Mouse (Mus musculus): ENCODE measurements around the gene Pde4c. TPM values are rescaled to one million over a fixed set of nuclear protein-coding genes. Genes with fewer than 3 reads are reported as not detected.

Gene Pde4c
- polyA plus RNA-seq, 1 experiment from 2014 or later = 9.4 TPM

DNA sequence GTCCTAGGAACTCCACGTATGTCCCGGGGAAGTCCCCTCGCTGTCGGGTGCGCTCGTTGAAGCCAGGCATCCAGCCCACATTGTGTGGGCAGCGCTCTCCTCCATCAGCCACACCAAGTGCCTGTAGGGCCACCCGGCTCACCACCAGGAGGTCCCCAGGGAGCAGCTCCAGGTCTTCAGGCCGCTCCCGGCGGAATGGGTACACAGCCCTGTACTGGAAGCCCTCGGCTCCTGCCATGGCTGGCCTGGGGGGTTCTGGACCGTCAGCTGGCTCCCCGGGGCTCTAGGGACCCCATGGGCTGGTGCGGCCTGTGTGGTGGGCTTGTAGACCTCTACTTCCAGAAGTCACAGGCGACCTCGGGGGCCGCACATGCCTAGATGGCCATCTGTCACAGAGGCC lies 51.2 kb downstream of the Pde4c start:
- Histone ChIP-seq H3K4me3 (replicated peaks) (0 out of 2 replicates have a peak overlapping the region, but pooled peaks have one; percentile 77), H3K4me1 (peaks cover 54% of the 10 kb centered on the region), H3K9me3 (replicated peaks) (no peaks in the 10 kb centered on the region), H3K27ac (no peak overlapping the region), H3K36me3 (peaks cover 70% of the 10 kb centered on the region), H3K9ac (peak overlapping the region; percentile 88; the same call in 1 of the 2 replicates), H3K27me3 (no peaks in the 10 kb centered on the region), H3K4me2 (no peak overlapping the region)
- ATAC-seq (replicated peaks; ENCODE audit: low FRiP score) = no peak
- 93% methylated on average over 18 of the region's 18 CpGs for WGBS

DNA sequence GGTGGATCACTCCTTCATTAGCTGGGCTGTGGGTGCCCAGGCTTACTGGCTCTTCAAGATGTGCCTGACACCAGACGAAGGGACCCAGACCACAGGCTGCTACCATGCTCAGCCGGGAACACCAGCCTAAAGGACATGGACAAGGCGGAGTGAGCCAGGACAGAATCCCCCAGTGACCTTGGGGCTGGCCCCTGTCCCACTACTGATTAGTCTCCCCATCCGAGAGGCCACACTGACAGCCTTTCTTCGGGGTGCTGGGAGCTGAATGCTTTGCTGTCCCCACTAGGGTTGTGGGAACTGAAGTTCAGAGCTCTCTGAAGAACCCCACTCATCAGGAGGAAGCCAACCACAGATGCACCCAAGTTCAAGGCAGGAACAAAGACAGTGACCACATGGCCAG lies 51.7 kb downstream of the Pde4c start:
- WGBS = 89% methylated on average over 5 of the region's 5 CpGs
- Histone ChIP-seq H3K9ac (peak overlapping the region; percentile 88), H3K27me3 (no peaks in the 10 kb centered on the region), H3K36me3 (peaks cover 70% of the 10 kb centered on the region), H3K4me3 (replicated peaks) (peak overlapping the region; percentile 77), H3K9me3 (replicated peaks) (no peaks in the 10 kb centered on the region), H3K4me2 (peak overlapping the region; percentile 76), H3K27ac (no peak overlapping the region; the same call in 1 of the 2 replicates), H3K4me1 (peaks cover 57% of the 10 kb centered on the region)
- ATAC-seq (replicated peaks; ENCODE audit: low FRiP score) = no peak

DNA sequence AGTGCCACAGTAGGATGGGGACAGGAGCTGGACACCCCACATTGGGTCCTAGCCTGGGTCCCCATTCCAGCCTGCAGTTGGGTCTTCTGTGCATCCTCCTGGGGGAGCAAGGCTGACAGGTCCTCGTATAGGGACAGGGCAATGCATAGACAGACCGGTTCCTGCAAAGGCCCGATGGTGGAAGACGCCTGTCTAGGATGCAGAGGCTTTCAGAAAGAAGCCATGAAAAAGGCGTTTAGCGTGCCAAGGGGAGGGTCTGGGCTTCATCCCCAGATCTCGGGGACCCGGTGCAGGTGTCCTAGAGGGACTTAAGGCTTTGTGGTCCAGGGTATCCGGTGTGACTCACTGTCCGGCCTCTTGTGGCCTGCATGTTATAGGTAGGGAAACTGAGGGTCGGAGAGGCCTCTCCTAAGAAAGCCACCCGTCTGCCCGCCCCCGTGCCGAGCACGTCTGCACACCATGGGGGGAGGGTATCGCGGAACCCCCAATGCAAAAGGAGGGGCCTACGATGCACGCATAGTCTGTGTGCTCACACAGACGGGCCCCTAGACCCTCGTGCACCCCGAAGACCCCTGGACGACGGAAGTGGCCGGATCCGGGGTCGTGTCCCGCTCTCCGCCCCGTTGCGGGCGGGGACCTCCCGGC lies 52.5 kb downstream of the Pde4c start:
- WGBS = 3% methylated on average over 34 of the region's 34 CpGs
- Histone ChIP-seq H3K27me3 (no peaks in the 10 kb centered on the region), H3K4me3 (replicated peaks) (peak overlapping the region; percentile 77), H3K9me3 (replicated peaks) (no peaks in the 10 kb centered on the region), H3K9ac (peak overlapping the region; percentile 88), H3K36me3 (peaks cover 70% of the 10 kb centered on the region), H3K4me2 (peak overlapping the region; percentile 76), H3K4me1 (peaks cover 59% of the 10 kb centered on the region), H3K27ac (peak overlapping the region; percentile 99)
- ATAC-seq (replicated peaks; ENCODE audit: low FRiP score) = no peak; the same call in 1 of the 2 replicates

DNA sequence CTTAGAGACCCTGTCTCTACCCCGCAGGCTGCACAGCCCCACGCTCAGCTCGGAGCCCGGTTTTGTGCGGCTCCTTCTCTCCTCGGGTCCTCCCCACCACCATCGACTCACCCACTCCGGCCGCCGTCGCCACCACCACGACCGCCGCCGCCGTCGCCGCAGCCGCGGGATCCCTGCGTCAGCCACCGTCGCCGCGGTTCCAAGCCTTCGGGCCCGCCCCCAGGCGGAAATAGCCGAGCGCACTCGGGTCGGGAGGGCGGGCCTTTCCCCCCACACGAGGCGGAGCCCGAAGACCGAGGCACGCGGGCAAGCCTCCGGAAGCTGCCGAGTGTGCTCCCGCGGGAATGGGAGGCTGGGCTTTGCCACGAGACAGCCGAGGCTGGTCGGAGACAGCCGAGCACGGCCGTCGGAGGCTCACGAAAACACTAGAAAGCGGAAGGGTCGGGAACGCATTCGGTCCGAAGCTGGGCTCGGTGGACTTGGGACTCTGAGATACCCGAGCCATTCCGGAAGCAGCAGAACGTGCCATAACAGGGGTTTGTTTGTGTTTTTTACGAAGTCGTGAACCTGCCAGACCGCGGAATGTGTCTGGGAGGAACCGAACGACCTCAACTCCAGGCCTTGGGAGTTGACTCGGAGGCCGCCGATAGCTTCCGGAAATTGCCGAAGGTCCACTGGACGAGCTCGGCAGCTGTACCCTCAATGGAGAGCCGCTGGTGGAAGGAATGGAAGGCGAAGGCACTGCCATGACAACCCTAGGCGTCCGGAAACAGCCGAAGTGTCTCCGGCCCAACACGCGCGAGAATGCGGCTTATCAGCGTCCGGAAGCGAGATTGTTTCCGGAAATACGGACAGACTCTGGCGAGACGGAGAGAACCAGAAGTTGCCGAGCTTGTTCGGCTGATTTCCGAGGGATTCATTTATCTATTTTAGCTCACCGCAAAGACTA lies 53.2 kb downstream of the Pde4c start, which contains the start of gene Pik3r2:
TSS of gene Pik3r2 (minus strand) at position 218 of the 949 bp plus-strand sequence.
- Histone ChIP-seq H3K27ac (peak within 1 kb of the TSS; percentile 99), H3K9ac (peak within 1 kb of the TSS; percentile 88), H3K4me1 (peaks cover 59% of the 10 kb centered on the region), H3K4me2 (peak within 1 kb of the TSS; percentile 76), H3K4me3 (replicated peaks) (peak within 1 kb of the TSS; percentile 77), H3K36me3 (peaks cover 70% of the 10 kb centered on the region), H3K27me3 (no peaks in the 10 kb centered on the region), H3K9me3 (replicated peaks) (no peaks in the 10 kb centered on the region)
- under 1% methylated on average over 94 of the region's 94 CpGs for WGBS
- ATAC-seq (replicated peaks; ENCODE audit: low FRiP score) = peak; percentile 93

DNA sequence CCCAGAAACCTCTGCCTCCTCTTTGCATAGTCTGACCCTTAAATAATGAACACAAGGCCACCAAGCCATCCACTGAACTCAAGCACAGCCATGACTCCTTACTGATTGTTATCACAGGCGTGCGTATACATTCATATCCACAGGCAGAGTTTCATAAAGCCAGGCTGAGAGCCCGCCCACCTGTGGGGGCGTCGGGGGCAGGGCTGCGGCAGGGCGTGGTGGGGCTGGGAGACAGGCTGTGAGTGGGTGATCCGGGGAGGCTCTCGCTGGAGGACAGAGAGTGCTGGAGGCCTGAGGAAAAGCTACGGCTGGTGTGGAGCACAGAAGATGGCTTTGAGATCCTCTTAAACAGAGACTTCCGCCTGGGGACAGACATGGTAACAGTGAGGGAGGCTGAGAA lies 56.6 kb downstream of the Pde4c start:
- Histone ChIP-seq H3K4me2 (no peak overlapping the region), H3K9me3 (replicated peaks) (no peaks in the 10 kb centered on the region), H3K36me3 (peaks cover 70% of the 10 kb centered on the region), H3K9ac (no peak overlapping the region), H3K27ac (no peak overlapping the region), H3K4me1 (peaks cover 31% of the 10 kb centered on the region), H3K4me3 (replicated peaks) (no peak overlapping the region), H3K27me3 (no peaks in the 10 kb centered on the region)
- no peak for ATAC-seq (replicated peaks; ENCODE audit: low FRiP score)
- 74% methylated on average over 11 of the region's 11 CpGs for WGBS

DNA sequence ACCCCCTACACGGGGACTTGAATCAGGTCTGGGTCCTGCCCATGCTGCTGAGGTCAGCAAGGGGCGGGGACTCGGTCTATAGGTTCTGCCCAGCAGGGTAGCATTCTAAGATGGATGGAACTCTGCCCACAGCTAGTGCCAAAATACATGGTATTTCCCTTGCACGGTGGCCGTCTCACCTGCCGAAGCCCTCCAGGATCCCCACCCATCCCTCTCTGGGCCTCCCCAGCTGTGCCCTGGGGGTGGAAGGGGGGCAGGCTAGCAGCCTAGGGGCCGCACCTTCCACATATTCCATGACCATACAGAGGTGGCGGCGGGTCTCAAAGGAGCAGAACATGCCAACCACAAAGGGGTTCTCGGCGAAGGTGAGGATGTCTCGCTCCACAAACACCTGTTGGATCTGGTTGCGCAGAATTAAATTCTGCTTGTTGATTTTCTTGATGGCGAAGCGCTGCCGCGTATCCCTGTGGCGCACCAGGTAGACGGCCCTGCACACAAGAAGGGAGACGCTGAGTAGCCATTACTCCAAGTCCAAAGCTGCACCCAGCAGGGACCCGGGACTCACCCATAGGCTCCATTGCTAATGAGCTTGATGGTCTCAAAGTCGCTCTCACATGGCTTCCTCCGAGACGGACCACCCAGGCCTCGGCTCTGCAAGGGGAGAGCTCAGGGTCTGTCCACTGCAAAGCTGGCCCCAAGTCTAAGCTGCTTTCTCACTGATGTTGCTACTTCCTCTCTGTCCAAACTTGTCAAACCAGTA lies 63.0 kb downstream of the Pde4c start:
- 86% methylated on average over 25 of the region's 25 CpGs for WGBS
- H3K36me3 ChIP-seq = peaks cover 78% of the 10 kb centered on the region
- no peaks in the 10 kb centered on the region for H3K27me3 ChIP-seq
- H3K9me3 ChIP-seq (replicated peaks) = no peaks in the 10 kb centered on the region
- ATAC-seq (replicated peaks; ENCODE audit: low FRiP score) = no peak
- H3K4me1 ChIP-seq = peaks cover 38% of the 10 kb centered on the region
- no peak overlapping the region for H3K4me3 ChIP-seq (replicated peaks)
- no peak overlapping the region for H3K27ac ChIP-seq
- H3K9ac ChIP-seq = no peak overlapping the region
- no peak overlapping the region for H3K4me2 ChIP-seq

DNA sequence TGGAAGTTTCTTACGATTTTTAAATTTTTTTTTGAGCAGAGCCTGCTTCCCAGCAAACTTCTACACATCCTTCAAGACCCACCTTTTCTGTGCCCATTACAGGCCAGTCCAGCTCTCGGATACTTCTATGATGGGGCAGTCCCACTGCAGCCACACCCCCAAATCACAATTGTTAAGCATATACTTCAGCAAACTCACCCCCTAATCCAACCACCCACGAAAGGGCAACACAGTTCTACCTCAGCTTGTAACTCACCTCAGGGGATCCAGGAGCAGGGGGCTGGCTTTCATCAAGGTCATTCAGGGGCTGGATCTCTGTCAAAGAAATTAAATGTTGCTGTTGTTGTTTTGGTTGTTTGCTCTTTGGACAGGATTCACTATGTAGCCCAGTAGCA lies 63.5 kb downstream of the Pde4c start:
- no peak overlapping the region for H3K27ac ChIP-seq
- no peak for ATAC-seq (replicated peaks; ENCODE audit: low FRiP score)
- no peak overlapping the region for H3K4me3 ChIP-seq (replicated peaks)
- peaks cover 44% of the 10 kb centered on the region for H3K4me1 ChIP-seq
- H3K27me3 ChIP-seq = no peaks in the 10 kb centered on the region
- 86% methylated on average over 3 of the region's 3 CpGs for WGBS
- peak overlapping the region; percentile 41 for H3K4me2 ChIP-seq
- H3K9me3 ChIP-seq (replicated peaks) = no peaks in the 10 kb centered on the region
- H3K9ac ChIP-seq = no peak overlapping the region
- H3K36me3 ChIP-seq = peaks cover 72% of the 10 kb centered on the region

DNA sequence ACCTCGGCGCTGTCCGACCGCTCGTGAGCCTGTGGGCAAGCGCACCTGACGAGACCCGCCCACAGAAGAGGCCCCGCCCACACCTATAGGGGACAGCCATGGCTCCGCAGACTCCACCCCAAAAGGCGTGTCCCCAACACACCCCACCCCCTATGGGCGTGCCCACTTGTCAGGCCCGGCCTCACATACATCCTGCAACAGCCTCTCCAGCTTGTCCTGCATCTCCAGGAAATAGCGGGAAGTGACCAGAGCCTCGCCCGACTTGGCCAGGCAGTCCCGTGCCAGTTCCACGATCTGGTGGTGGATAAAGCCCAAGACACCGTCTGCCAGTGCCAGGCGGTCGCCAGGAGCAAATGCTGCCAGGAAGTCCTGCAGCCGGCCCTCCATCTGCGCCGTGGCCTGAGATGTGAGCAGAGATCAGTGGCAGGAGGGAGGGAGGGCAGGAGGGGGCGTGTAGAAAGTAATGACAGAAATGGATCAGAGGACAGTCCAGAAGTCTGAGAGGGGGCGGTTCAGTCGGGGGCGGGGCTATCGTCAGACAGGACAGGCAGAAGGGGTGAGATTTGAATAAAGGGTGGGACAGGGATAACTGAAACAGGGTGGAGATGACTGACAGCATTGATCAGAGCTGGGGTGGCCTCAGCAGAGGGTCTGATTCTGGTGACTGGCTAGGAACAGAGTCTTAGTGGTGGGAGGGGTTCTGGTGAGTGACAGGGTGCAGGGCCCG lies 64.6 kb downstream of the Pde4c start:
- H3K4me3 ChIP-seq (replicated peaks) = peak overlapping the region; percentile 30
- H3K27me3 ChIP-seq = no peaks in the 10 kb centered on the region
- peak overlapping the region; percentile 12; the same call in 1 of the 2 replicates for H3K9ac ChIP-seq
- H3K36me3 ChIP-seq = peaks cover 63% of the 10 kb centered on the region
- no peaks in the 10 kb centered on the region for H3K9me3 ChIP-seq (replicated peaks)
- 30% methylated on average over 30 of the region's 30 CpGs for WGBS
- 0 out of 2 replicates have a peak, but pooled peaks have one; percentile 7 for ATAC-seq (replicated peaks; ENCODE audit: low FRiP score)
- H3K27ac ChIP-seq = no peak overlapping the region
- H3K4me2 ChIP-seq = peak overlapping the region; percentile 41
- peaks cover 52% of the 10 kb centered on the region for H3K4me1 ChIP-seq

DNA sequence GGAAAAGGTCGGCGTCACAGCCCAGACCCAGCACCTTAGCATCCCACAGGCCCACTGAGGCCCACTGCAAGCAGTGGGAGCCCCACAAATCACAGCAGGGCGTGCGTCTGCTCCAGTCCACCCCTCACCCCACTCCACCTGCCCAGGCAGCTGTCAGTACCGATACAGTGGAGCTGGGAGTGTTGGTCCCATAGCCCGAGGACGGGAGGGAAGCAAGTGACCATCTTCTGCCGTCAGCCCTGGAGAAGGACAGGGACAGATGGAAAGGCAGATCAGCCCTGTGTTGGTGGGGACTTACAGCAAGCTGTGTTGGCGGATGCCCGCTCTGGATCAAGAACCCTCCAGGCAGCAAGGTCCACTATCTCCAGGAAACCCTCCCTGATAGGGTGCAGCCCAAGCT lies 65.5 kb downstream of the Pde4c start:
- Histone ChIP-seq H3K27me3 (no peaks in the 10 kb centered on the region), H3K4me2 (no peak overlapping the region), H3K36me3 (peaks cover 54% of the 10 kb centered on the region), H3K4me3 (replicated peaks) (no peak overlapping the region), H3K9me3 (replicated peaks) (no peaks in the 10 kb centered on the region), H3K4me1 (peaks cover 57% of the 10 kb centered on the region), H3K9ac (no peak overlapping the region), H3K27ac (no peak overlapping the region)
- no peak for ATAC-seq (replicated peaks; ENCODE audit: low FRiP score)
- 72% methylated on average over 10 of the region's 10 CpGs for WGBS

DNA sequence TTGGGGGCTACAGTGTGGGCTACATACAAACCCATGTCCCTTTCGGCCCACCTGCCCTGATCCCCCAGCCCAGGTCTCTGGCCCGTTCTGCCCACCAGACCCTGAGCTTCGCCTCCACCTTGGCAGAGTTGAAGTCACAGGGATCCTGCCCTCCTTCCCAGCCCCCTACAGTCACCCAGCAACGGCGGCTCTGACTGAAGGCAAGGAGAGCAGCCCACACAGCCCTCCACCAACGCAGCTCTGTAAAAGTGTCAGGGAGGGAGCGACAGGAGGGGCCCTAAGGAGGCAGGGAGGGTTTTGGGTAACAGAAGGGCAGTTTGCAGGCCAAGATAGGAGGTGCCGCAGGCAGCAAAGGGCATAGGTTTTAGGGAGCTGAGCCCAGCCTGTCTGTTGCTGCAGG lies 67.3 kb downstream of the Pde4c start:
- H3K27me3 ChIP-seq = 0 out of 2 replicates have a peak, but pooled peaks cover 5% of the 10 kb centered on the region
- peaks cover 57% of the 10 kb centered on the region for H3K4me1 ChIP-seq
- H3K27ac ChIP-seq = peak overlapping the region; percentile 92
- WGBS = 28% methylated on average over 8 of the region's 8 CpGs
- H3K9me3 ChIP-seq (replicated peaks) = no peaks in the 10 kb centered on the region
- H3K4me3 ChIP-seq (replicated peaks) = peak overlapping the region; percentile 73
- peaks cover 36% of the 10 kb centered on the region for H3K36me3 ChIP-seq
- H3K4me2 ChIP-seq = peak overlapping the region; percentile 88
- H3K9ac ChIP-seq = peak overlapping the region; percentile 87
- ATAC-seq (replicated peaks; ENCODE audit: low FRiP score) = no peak

DNA sequence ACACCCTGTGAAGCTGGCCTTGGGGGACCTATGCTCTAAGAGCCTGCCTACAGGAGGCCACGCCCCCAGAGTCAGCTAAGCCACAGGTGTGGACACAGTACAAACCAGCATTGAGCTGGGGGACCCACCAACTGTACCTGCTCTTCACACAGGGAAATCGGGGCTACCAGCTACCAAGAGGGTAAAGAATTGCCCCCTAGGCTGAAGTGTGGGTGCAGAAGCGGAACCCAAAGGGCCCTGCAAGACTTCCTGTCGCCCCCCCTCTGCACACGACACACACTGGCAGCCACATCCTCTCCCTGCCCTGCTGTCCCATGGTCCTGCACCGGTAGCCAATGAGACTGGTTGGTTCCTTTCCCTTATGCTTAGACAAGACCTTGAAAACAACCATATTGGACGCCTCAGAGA lies 67.8 kb downstream of the Pde4c start:
- Histone ChIP-seq H3K4me3 (replicated peaks) (peak overlapping the region; percentile 73), H3K27me3 (0 out of 2 replicates have a peak, but pooled peaks cover 10% of the 10 kb centered on the region), H3K9ac (peak overlapping the region; percentile 87), H3K4me2 (peak overlapping the region; percentile 88), H3K9me3 (replicated peaks) (no peaks in the 10 kb centered on the region), H3K4me1 (peaks cover 60% of the 10 kb centered on the region), H3K36me3 (peaks cover 31% of the 10 kb centered on the region), H3K27ac (peak overlapping the region; percentile 92)
- 47% methylated on average over 7 of the region's 7 CpGs for WGBS
- ATAC-seq (replicated peaks; ENCODE audit: low FRiP score) = no peak

Data from kidney, embryonic 15.5 days (tissue).